Mouse (Mus musculus): ENCODE data around the gene Trio. TPM values are rescaled to one million over a fixed set of nuclear protein-coding genes. Genes with fewer than 3 reads are reported as not detected.

Trio gene
- total and polyA plus RNA-seq, 3 experiments, result 0.66 TPM; not detected in 2

- no peak for ATAC-seq (ENCODE audit: extremely low read depth, insufficient number of reproducible peaks, low FRiP score, poor library complexity, severe bottlenecking)
Observed at GRCm38 (mm10) chr15:27795942-27796867, 229.4 kb downstream of the Trio start.

GRCm38 (mm10) chr15:27793284-27793683 is 232.4 kb downstream of the Trio start:
- no peaks in the 10 kb centered on the region for H3K4me1 ChIP-seq (ENCODE audit: insufficient read depth, low read depth, low read length)
- no peaks in the 10 kb centered on the region for H3K36me3 ChIP-seq (replicated peaks)
- DNase-seq (ENCODE audit: low spot score), result no peak
- TF ChIP-seq GATA2 (IDR thresholded peaks at IDR 0.05; ENCODE audit: borderline replicate concordance, low read depth, low read length) (no peak), GATA1 (IDR thresholded peaks at IDR 0.05; ENCODE audit: borderline replicate concordance, low read length) (no peak), TAL1 (conservative IDR thresholded peaks at IDR 0.05; ENCODE audit: low read depth, low read length) (no peak), CTCF (IDR thresholded peaks at IDR 0.05; ENCODE audit: low read depth, low read length) (no peak), POLR2AphosphoS5 (IDR thresholded peaks at IDR 0.05; ENCODE audit: insufficient replicate concordance, low read depth, low read length) (no peak)
- peaks cover 27% of the 10 kb centered on the region for H3K9me3 ChIP-seq (replicated peaks)
- no peak for ATAC-seq (ENCODE audit: extremely low read depth, insufficient number of reproducible peaks, low FRiP score, poor library complexity, severe bottlenecking)
- no peaks in the 10 kb centered on the region for H3K27me3 ChIP-seq (ENCODE audit: insufficient read depth, low read length)
- H3K4me3 ChIP-seq (ENCODE audit: low read depth, low read length), result no peak overlapping the region

More at GRCm38 (mm10) chr15:27795942-27796867, 229.4 kb downstream of the Trio start:
- Histone ChIP-seq H3K4me3 (ENCODE audit: low read depth, low read length) (no peak overlapping the region), H3K4me1 (ENCODE audit: insufficient read depth, low read depth, low read length) (no peaks in the 10 kb centered on the region), H3K9me3 (replicated peaks) (peaks cover 35% of the 10 kb centered on the region), H3K36me3 (replicated peaks) (no peaks in the 10 kb centered on the region), H3K27me3 (ENCODE audit: insufficient read depth, low read length) (no peaks in the 10 kb centered on the region)
- DNase-seq (ENCODE audit: low spot score), result no peak
- TF ChIP-seq GATA2 (IDR thresholded peaks at IDR 0.05; ENCODE audit: borderline replicate concordance, low read depth, low read length) (no peak), POLR2AphosphoS5 (IDR thresholded peaks at IDR 0.05; ENCODE audit: insufficient replicate concordance, low read depth, low read length) (no peak), CTCF (IDR thresholded peaks at IDR 0.05; ENCODE audit: low read depth, low read length) (no peak), TAL1 (conservative IDR thresholded peaks at IDR 0.05; ENCODE audit: low read depth, low read length) (no peak), GATA1 (IDR thresholded peaks at IDR 0.05; ENCODE audit: borderline replicate concordance, low read length) (no peak)

- H3K4me1 ChIP-seq (ENCODE audit: insufficient read depth, low read depth, low read length), result no peaks in the 10 kb centered on the region
- ATAC-seq (ENCODE audit: extremely low read depth, insufficient number of reproducible peaks, low FRiP score, poor library complexity, severe bottlenecking) (no peak), DNase-seq (ENCODE audit: low spot score) (no peak)
- peaks cover 26% of the 10 kb centered on the region for H3K9me3 ChIP-seq (replicated peaks)
- TF ChIP-seq CTCF (IDR thresholded peaks at IDR 0.05; ENCODE audit: low read depth, low read length) (no peak), TAL1 (conservative IDR thresholded peaks at IDR 0.05; ENCODE audit: low read depth, low read length) (no peak)
- H3K36me3 ChIP-seq (replicated peaks), result no peaks in the 10 kb centered on the region
- H3K27me3 ChIP-seq (ENCODE audit: insufficient read depth, low read length), result no peaks in the 10 kb centered on the region
- no peak overlapping the region for H3K4me3 ChIP-seq (ENCODE audit: low read depth, low read length)
Observed at GRCm38 (mm10) chr15:27792473-27792872, 233.2 kb downstream of the Trio start.

- Histone ChIP-seq H3K27me3 (ENCODE audit: insufficient read depth, low read length) (no peaks in the 10 kb centered on the region), H3K36me3 (replicated peaks) (no peaks in the 10 kb centered on the region), H3K4me1 (ENCODE audit: insufficient read depth, low read depth, low read length) (no peaks in the 10 kb centered on the region), H3K9me3 (replicated peaks) (peaks cover 19% of the 10 kb centered on the region), H3K4me3 (ENCODE audit: low read depth, low read length) (no peak overlapping the region)
- DNase-seq (ENCODE audit: low spot score), result no peak
- no peak for ATAC-seq (ENCODE audit: extremely low read depth, insufficient number of reproducible peaks, low FRiP score, poor library complexity, severe bottlenecking)
- TF ChIP-seq POLR2AphosphoS5 (IDR thresholded peaks at IDR 0.05; ENCODE audit: insufficient replicate concordance, low read depth, low read length) (no peak), TAL1 (conservative IDR thresholded peaks at IDR 0.05; ENCODE audit: low read depth, low read length) (no peak), CTCF (IDR thresholded peaks at IDR 0.05; ENCODE audit: low read depth, low read length) (no peak), GATA2 (IDR thresholded peaks at IDR 0.05; ENCODE audit: borderline replicate concordance, low read depth, low read length) (no peak), GATA1 (IDR thresholded peaks at IDR 0.05; ENCODE audit: borderline replicate concordance, low read length) (no peak)
Observed at GRCm38 (mm10) chr15:27791141-27791540, 234.5 kb downstream of the Trio start.

- Histone ChIP-seq H3K4me3 (ENCODE audit: low read depth, low read length) (no peak overlapping the region), H3K36me3 (replicated peaks) (no peaks in the 10 kb centered on the region), H3K4me1 (ENCODE audit: insufficient read depth, low read depth, low read length) (no peaks in the 10 kb centered on the region), H3K9me3 (replicated peaks) (peaks cover 20% of the 10 kb centered on the region), H3K27me3 (ENCODE audit: insufficient read depth, low read length) (no peaks in the 10 kb centered on the region)
- ATAC-seq (ENCODE audit: extremely low read depth, insufficient number of reproducible peaks, low FRiP score, poor library complexity, severe bottlenecking) (no peak), DNase-seq (ENCODE audit: low spot score) (no peak)
- TF ChIP-seq POLR2AphosphoS5 (IDR thresholded peaks at IDR 0.05; ENCODE audit: insufficient replicate concordance, low read depth, low read length) (no peak), GATA1 (IDR thresholded peaks at IDR 0.05; ENCODE audit: borderline replicate concordance, low read length) (no peak)
Observed at GRCm38 (mm10) chr15:27790699-27791098, 234.9 kb downstream of the Trio start.

GRCm38 (mm10) chr15:27789325-27789724 is 236.3 kb downstream of the Trio start:
- no peak for TF ChIP-seq POLR2AphosphoS5 (IDR thresholded peaks at IDR 0.05; ENCODE audit: insufficient replicate concordance, low read depth, low read length)
- no peak for TF ChIP-seq CTCF (IDR thresholded peaks at IDR 0.05; ENCODE audit: low read depth, low read length)
- no peak for TF ChIP-seq GATA2 (IDR thresholded peaks at IDR 0.05; ENCODE audit: borderline replicate concordance, low read depth, low read length)
- no peak for TF ChIP-seq TAL1 (conservative IDR thresholded peaks at IDR 0.05; ENCODE audit: low read depth, low read length)
- no peak for TF ChIP-seq GATA1 (IDR thresholded peaks at IDR 0.05; ENCODE audit: borderline replicate concordance, low read length)
- no peaks in the 10 kb centered on the region for H3K4me1 ChIP-seq (ENCODE audit: insufficient read depth, low read depth, low read length)
- peaks cover 17% of the 10 kb centered on the region for H3K9me3 ChIP-seq (replicated peaks)
- no peaks in the 10 kb centered on the region for H3K36me3 ChIP-seq (replicated peaks)
- ATAC-seq (ENCODE audit: extremely low read depth, insufficient number of reproducible peaks, low FRiP score, poor library complexity, severe bottlenecking), result no peak
- no peaks in the 10 kb centered on the region for H3K27me3 ChIP-seq (ENCODE audit: insufficient read depth, low read length)
- no peak for DNase-seq (ENCODE audit: low spot score)
- H3K4me3 ChIP-seq (ENCODE audit: low read depth, low read length), result no peak overlapping the region

All from G1E (cell line).